Mouse (Mus musculus) midbrain, embryonic 16.5 days (tissue): ENCODE results near the gene U2surp. TPM values are rescaled to one million over a fixed set of nuclear protein-coding genes. Genes with fewer than 3 reads are reported as not detected.

Source experiments
- ATAC-seq: fragments of 200-750 bp; cut with Nextera tagmentation; 2 replicates; pipeline ENCODE4 v1.8.0; 2017; ENCODE audit warnings: moderate TSS enrichment
- H3K27ac ChIP-seq: fragments of 300-500 bp; sonication (generic); 2 replicates; pipeline ENCODE4 v1.5.1; 2014; ENCODE audit warnings: mild to moderate bottlenecking, low read length, mixed read lengths
- H3K27me3 ChIP-seq: fragments of 300-500 bp; sonication (generic); 2 replicates; pipeline ENCODE4 v1.6.1; 2014; ENCODE audit warnings: low read depth, low read length, mixed read lengths; ENCODE audit not compliant: control insufficient read depth, insufficient read depth
- H3K36me3 ChIP-seq: fragments of 300-500 bp; sonication (generic); 2 replicates; pipeline ENCODE4 v1.6.1; 2014; ENCODE audit warnings: mild to moderate bottlenecking, low read length, moderate library complexity, mixed read lengths; ENCODE audit not compliant: control insufficient read depth, insufficient read depth
- H3K4me1 ChIP-seq: fragments of 300-500 bp; sonication (generic); 2 replicates; pipeline ENCODE4 v1.6.1; 2014; ENCODE audit warnings: mild to moderate bottlenecking, low read length, mixed read lengths; ENCODE audit not compliant: control insufficient read depth, insufficient read depth
- H3K4me2 ChIP-seq: fragments of 300-500 bp; sonication (generic); 2 replicates; pipeline ENCODE4 v1.6.1; 2014; ENCODE audit warnings: mild to moderate bottlenecking, low read length, mixed read lengths
- H3K4me3 ChIP-seq: fragments of 300-500 bp; sonication (generic); 2 replicates; pipeline ENCODE4 v1.5.1; 2014; ENCODE audit warnings: low read depth, mild to moderate bottlenecking, low read length, moderate library complexity, mixed read lengths
- H3K9ac ChIP-seq: fragments of 300-500 bp; sonication (generic); 2 replicates; pipeline ENCODE4 v1.6.1; 2014; ENCODE audit warnings: low read depth, low read length, mixed read lengths
- H3K9me3 ChIP-seq: fragments of 300-500 bp; sonication (generic); replicated peaks from 2 replicates; pipeline ENCODE4 v1.6.1; 2014; ENCODE audit warnings: mild to moderate bottlenecking, low read length, mixed read lengths; ENCODE audit not compliant: control insufficient read depth, poor library complexity, severe bottlenecking
- WGBS: fragments of 180-500 bp; shearing (Covaris S2); extraction: QIAGEN DNeasy Blood & Tissue Kit; methylation state at CpG from one replicate; pipeline ENCODE4 v1.1.7; 2014; 5-methylcytosine and 5-hydroxymethylcytosine counted together
- polyA plus RNA-seq: library from polyadenylated mRNA; unstranded; fragments of >200 nt; fragmentation: Nextera tagmentation; extraction: Ambion mirVana; gene quantifications from 2 replicates; pipeline ENCODE4 v1.2.1, GENCODE M21; 2015

The U2surp gene
- polyA plus RNA-seq = 117 and 131 TPM in 2 replicates

GRCm38 (mm10) chr9:95511472-95512330, at the start of gene U2surp:
Gene U2surp, minus strand, starts transcription at chr9:95511996.
- H3K27ac ChIP-seq = peak within 1 kb of the TSS; percentile 84
- no peaks in the 10 kb centered on the region for H3K27me3 ChIP-seq
- H3K9ac ChIP-seq = peak within 1 kb of the TSS; percentile 94
- peak within 1 kb of the TSS; percentile 99 for H3K4me3 ChIP-seq
- peak within 1 kb of the TSS; percentile 93 for H3K4me2 ChIP-seq
- H3K9me3 ChIP-seq = no peaks in the 10 kb centered on the region
- peak; percentile 98 for ATAC-seq
- no peaks in the 10 kb centered on the region for H3K36me3 ChIP-seq
- peaks cover 12% of the 10 kb centered on the region for H3K4me1 ChIP-seq
- WGBS = under 1% methylated on average over 74 of the region's 74 CpGs

GRCm38 (mm10) chr9:95559936-95560735, 48.3 kb upstream of the U2surp start:
- Histone ChIP-seq H3K4me3 (peak overlapping the region; percentile 76), H3K4me1 (peaks cover 38% of the 10 kb centered on the region), H3K27me3 (peaks cover 4% of the 10 kb centered on the region; the same call in 1 of the 2 replicates), H3K36me3 (no peaks in the 10 kb centered on the region), H3K27ac (peak overlapping the region; percentile 83), H3K4me2 (peak overlapping the region; percentile 93), H3K9me3 (no peaks in the 10 kb centered on the region), H3K9ac (peak overlapping the region; percentile 84)
- WGBS = 14% methylated on average over 59 of the region's 78 CpGs
- ATAC-seq = peak; percentile 87

- peak within 1 kb of the TSS; percentile 84 for H3K9ac ChIP-seq
- WGBS = under 1% methylated on average over 54 of the region's 118 CpGs
- H3K27me3 ChIP-seq = peaks cover 4% of the 10 kb centered on the region; the same call in 1 of the 2 replicates
- peak within 1 kb of the TSS; percentile 93 for H3K4me2 ChIP-seq
- no peaks in the 10 kb centered on the region for H3K36me3 ChIP-seq
- H3K4me3 ChIP-seq = peak within 1 kb of the TSS; percentile 76
- peak; percentile 72 for ATAC-seq
- H3K9me3 ChIP-seq = no peaks in the 10 kb centered on the region
- H3K4me1 ChIP-seq = peaks cover 38% of the 10 kb centered on the region
- H3K27ac ChIP-seq = peak within 1 kb of the TSS; percentile 83
Observed at GRCm38 (mm10) chr9:95559059-95559935, 47.5 kb upstream of the U2surp start, which contains the start of gene Paqr9. Gene Paqr9, plus strand, starts transcription at chr9:95559657.

- H3K9me3 ChIP-seq = no peaks in the 10 kb centered on the region
- WGBS = 7% methylated on average over 11 of the region's 11 CpGs
- H3K4me1 ChIP-seq = peaks cover 38% of the 10 kb centered on the region
- peak overlapping the region; percentile 83 for H3K27ac ChIP-seq
- H3K4me3 ChIP-seq = peak overlapping the region; percentile 76
- no peak for ATAC-seq
- H3K36me3 ChIP-seq = no peaks in the 10 kb centered on the region
- H3K4me2 ChIP-seq = peak overlapping the region; percentile 93
- H3K27me3 ChIP-seq = peaks cover 4% of the 10 kb centered on the region; the same call in 1 of the 2 replicates
- H3K9ac ChIP-seq = peak overlapping the region; percentile 84
Observed at GRCm38 (mm10) chr9:95558726-95559058, 46.9 kb upstream of the U2surp start.

GRCm38 (mm10) chr9:95557722-95558121, 45.9 kb upstream of the U2surp start:
- Histone ChIP-seq H3K4me1 (peaks cover 31% of the 10 kb centered on the region), H3K27ac (no peak overlapping the region), H3K36me3 (no peaks in the 10 kb centered on the region), H3K4me2 (no peak overlapping the region), H3K4me3 (no peak overlapping the region), H3K9me3 (no peaks in the 10 kb centered on the region), H3K27me3 (peaks cover 4% of the 10 kb centered on the region; the same call in 1 of the 2 replicates), H3K9ac (no peak overlapping the region)
- WGBS = 61% methylated on average over 6 of the region's 6 CpGs
- no peak for ATAC-seq

- no peak overlapping the region for H3K9ac ChIP-seq
- H3K27ac ChIP-seq = no peak overlapping the region
- H3K4me2 ChIP-seq = no peak overlapping the region
- no peak overlapping the region for H3K4me3 ChIP-seq
- no peaks in the 10 kb centered on the region for H3K36me3 ChIP-seq
- no peak for ATAC-seq
- H3K27me3 ChIP-seq = peaks cover 2% of the 10 kb centered on the region; the same call in 1 of the 2 replicates
- H3K9me3 ChIP-seq = no peaks in the 10 kb centered on the region
- H3K4me1 ChIP-seq = peaks cover 16% of the 10 kb centered on the region
- 90% methylated on average over 4 of the region's 4 CpGs for WGBS
Observed at GRCm38 (mm10) chr9:95556067-95556512, 44.3 kb upstream of the U2surp start.

- ATAC-seq = no peak
- Histone ChIP-seq H3K4me2 (no peak overlapping the region), H3K36me3 (no peaks in the 10 kb centered on the region), H3K9ac (no peak overlapping the region), H3K9me3 (no peaks in the 10 kb centered on the region), H3K4me1 (peaks cover 9% of the 10 kb centered on the region; the same call in 1 of the 2 replicates), H3K27ac (no peak overlapping the region), H3K4me3 (no peak overlapping the region), H3K27me3 (no peaks in the 10 kb centered on the region)
- WGBS = 68% methylated on average over 5 of the region's 5 CpGs
Observed at GRCm38 (mm10) chr9:95555233-95555740, 43.5 kb upstream of the U2surp start.
